Mouse (Mus musculus) induced T-regulatory cell, adult 2 months (primary cell): ENCODE results near the gene Mlec.

ENCODE experiments used
- DNase-seq: peaks from one replicate; pipeline ENCODE4 v3.0.0-alpha.2; 2012; ENCODE audit warnings: low read depth

The Mlec gene

DNA sequence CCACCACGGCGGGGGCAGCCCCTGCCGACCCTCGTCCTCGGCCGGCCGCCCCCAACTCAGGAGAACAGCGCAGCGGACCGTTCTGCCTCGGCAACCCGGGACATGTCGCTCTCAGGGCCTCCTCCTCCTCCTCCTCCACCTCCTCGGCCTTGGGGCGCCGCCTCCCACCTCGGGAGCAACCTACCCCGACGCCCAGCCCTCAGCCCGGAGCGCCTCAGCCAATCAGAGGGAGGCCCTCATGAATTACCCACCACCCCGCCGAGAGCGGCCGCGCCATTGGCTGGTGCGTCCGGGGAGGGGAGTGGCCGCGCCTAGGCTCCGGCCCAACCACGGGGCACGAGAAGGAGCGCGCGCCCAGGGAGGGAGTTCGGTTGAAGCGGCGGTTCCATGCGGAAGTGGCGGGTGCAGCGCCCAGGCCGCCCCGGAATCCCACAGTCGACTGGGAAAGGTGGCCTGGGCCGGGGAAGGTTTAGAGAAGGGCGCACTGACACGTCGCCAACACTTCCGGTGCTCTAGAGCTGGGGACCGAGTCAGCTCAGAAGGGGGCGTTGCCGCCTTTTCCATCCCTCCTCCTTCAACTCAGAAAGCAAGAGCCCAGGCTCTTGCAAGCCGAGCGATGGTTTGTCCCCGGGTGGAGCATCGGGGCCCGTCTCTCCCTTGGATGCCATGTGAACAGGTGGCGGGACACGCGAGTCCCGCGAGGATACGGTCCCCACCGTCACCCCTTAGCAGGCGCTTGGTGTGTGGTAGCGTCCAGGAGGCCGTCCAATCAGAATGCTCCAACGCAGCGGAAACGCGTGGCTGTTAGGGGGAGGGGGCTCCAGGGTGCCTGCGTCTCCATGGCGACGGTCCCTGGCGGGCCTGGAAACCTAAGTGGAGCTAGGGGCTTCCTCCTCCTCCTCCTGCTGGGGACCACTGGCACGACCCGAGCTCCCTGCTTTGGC, at the start of gene Mlec:
Gene Mlec (minus strand): TSS at position 140 of the 944 bp plus-strand sequence.
- peak; percentile 99 for DNase-seq

DNA sequence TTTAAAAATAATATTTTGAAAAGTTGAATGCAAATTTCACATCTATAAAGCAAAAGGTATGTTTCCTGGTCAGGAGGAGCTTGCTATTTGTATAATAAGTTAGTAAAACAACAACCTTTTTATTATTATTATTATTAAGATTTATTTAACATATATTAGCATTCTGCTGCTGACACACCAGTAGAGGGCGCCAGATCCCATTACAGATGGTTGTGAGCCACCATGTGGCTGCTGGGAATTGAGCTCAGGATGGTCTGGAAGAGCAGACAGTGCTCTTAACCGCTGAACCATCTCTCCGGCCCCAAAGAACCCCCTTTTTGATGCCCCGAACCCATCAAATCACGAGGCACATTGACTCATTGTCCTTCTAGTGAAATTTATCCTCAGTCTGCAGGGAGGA, 49.3 kb upstream of the Mlec start:
- DNase-seq = no peak

DNA sequence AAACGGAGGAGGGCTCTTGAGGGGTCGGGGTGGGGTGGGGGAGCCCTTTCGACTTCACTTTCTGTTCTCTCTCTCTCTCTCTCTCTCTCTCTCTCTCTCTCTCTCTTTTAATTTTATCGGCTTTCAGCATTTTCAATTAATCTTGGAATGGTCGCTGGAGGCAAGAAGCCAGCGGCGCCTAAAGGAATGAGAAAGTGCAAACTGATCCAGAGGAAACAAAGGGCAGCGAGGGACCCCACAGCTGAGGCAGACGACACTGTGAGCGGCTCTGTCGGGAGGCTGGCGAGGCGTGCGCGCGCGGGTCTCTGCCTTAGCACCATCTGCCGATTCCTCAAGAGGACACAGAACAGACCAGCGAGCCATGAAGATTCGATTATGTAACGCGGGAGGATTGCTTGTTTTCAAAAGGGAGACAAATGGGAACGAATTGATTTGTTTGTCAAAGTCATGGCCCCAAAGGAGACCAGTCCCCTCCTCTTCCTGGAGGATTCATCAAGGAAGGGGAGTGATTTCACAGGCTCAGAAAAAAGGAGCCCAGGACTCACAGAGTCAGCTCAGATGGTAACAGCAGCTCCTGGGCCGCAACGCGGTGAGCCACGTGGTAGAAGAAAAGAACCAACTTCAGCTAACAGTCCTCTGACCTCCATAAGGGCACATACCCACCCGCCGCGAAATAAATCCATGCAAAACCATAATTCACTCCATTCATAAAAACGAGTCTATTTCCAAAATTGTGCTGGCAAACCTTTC, 46.8 kb upstream of the Mlec start:
- peak; percentile 40 for DNase-seq

DNA sequence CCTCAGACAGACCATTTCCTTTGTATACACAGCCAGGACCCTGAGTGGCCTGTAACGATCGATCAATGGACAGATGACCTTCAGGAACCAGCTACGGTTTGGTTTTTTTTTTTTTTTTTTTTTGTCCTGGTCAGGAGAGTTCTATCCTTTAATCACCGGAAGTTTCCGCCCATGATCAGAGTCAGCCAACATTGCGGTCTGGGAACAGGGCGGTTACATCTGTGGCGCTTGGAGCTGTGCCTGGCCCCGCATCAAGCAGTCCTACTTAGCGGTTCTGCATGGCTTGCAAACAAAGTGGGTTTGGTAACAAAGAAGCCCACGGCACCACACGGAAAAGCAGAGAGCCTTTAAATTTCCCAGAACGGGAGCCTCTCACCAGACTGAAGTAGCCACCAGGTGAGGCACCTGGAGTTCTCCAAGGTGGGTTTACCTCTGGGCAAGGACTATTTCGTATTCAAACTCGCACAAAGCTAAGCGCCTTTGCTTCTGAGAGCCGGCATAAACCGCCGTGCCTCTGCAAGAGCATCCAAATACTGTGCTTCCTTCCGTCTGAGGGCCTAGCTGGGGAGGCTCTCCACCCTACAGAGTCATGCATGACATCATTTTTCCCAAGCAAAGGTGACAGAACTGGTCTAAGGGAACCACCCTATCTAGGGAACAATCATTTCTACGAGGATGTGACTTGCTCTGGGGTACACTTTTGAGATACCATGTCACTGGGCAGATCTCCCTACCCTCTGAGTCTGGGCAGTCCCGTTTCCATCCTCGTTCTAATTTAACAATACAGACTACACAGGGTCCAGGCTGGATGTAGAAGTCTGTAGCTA, 46.0 kb upstream of the Mlec start:
- DNase-seq = peak; percentile 39

DNA sequence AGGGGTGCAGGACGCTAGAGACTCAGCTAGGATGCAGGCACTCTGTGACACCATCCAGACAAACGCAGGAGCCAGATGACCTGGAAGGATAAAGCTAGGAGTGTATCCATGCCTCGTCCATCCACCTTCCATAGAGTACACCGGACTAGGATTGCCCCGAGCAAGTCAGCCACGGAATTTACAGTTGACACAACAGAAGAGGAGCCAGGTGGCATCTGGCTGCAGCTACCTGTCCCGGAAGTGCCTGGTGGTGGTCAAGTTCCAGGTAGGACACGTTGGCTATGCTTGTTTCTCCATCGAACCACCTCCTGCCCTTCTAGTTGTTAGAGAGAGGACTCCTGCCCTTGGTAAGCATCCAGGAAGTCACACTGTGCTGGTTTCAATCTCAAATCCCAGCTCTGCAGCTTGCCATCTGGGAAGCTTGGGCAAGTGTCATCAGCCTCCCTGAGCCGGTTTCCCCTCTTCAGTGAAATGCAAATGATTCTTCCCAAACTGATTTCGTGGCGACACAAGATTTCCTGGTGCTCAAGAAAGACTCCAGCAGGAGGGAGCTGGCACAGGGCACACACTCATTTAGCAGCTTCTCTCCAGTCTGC, 36.7 kb upstream of the Mlec start:
- DNase-seq = no peak

DNA sequence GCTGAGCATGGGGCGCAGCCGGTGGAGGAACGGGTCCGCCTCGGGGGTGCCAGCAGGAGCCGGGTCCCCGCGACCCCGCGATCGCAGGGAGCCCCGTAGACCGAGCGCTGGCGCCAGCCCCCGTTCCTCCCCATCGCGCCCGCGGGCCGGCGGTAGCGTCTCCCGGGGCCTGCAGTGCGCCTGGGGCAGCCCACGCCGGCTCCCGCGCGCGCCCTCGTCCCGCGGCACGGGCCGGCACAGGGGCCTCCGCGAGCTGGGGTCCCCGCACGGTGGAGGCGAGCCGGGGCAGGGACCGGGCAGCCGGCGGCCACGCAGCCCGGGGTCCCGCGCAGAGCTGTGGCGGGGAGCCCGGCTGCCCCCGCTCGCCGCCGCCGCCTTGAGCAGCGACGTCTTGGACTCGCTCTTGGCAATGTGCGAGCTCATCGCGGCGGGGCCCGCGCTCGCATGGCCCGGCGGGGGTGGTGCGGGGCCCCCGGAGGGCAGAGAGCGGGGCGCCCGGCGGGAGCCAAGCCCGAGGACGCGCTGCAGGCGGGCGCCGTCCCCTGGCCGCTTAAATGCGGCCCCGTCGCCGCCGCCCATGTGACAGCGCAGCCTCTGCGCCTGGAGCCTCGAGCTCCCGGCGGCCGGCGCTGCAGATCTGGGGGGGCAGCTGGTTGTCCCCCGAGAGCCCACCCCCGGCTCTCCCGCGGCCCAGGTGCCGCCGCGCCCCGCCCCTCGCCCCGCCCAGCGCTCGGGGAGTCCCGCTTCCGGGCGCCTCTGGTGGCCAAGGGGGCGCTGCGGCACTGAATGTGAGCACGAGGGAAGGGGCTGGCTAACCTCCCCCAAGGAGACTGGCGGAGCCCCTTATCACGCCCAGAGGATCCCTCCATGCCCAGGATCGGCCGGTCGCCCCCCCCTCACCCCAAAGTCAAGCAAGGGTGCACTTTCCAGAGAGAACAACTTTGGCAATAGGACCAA, 36.0 kb upstream of the Mlec start, which contains the start of gene Cabp1:
Gene Cabp1 (minus strand): TSS at position 713 of the 957 bp plus-strand sequence.
- DNase-seq = peak; percentile 80

DNA sequence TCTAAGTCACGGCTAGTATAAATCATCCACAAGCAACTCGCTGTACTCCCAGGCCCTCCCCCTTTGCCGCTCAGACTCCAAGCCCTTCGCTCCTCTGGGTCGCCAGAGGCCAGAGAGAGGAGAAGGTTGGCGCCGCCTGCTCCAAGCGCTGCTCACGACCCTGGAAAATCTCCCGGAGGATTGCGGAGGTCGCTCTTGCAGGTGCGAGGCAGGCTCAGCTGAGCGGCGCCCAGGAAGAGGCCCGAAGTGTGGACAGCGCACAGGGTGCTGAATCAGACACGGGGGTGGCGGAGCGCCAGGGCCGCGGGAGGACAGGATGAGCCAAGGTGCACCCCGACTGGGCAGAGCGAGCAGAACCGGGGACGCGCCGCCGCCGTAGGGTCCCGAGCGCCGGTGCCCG, 35.2 kb upstream of the Mlec start:
- peak; percentile 70 for DNase-seq

DNA sequence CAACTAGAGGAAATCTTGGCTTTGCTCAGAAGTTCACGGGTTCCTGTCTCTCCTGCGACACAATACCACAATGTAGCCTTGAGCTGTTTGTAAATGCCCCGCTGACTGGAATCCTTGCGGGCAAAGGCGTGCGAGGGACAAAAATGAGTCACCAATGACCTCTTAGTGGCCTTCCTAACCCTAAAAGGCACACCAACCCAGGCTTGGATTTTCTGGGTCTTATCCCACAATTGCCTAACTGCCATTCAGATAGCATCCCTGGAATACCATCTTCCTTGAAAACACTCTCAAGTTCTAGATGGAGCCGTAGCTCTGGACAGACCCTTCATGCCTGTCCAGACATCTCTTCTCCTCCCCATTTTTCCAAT, 34.8 kb upstream of the Mlec start:
- DNase-seq = peak; percentile 17

DNA sequence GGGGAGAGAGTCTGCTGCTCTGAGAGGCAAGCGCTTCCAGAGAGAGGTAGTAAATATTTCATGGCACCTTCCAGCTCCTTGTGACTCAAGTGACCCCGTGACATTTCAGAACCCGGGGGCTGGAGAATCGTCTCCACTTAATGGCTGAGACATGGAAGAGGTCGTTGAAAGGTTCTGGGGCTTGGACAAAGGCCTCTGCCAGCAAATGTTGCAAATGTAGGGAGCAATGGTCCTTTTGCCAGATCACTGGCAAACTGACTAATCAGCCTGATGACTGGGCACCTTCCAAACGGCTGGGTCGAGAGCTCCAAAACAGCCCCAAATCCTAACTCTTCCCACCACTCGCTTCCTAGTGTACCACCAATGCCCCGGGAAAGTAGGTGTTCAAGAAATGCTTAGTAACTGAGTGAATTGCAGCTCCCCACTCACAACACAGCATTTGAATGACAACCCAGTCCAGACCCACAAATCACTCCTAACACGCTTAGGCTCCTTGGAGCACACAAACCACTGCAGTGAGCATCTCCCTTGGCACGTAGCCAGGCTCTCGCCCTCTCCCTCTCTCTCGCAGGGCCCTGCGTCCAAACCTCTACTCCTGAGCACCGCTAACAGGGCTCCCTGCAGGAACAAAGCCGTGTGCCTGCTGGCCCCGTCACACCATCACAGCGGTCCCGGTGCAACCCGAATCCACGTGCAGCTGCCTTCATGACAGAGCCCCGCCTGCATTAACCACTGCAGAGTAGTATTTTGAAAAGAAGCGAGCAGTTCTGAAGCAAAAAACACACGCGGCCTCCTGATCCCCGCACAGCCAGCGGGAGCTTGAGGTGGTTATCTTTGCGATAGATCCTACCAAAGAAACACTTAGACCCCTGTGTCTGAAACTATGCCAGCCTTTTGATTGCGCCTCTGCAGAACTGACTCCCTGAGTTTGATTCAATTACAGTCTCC, 34.2 kb upstream of the Mlec start:
- DNase-seq = peak; percentile 20

DNA sequence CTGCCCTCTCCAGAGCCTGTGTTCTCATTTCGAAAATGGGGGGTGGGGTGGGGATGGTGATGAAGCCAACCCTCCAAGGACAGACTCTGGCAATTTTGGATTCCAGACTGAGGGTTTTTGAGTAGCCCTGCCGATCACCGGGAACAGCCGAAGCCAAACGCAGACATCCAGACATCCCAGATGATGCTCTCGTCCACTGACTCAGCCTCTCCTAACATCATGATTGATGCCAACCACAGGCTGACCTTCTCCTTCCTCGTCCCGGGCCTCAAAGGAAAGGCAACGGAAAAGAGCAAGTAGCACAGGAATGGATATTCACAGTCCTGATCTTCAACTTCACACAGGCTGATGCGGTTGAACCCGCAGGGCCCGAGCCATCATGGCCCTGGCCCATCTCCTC, 32.1 kb upstream of the Mlec start:
- no peak for DNase-seq

DNA sequence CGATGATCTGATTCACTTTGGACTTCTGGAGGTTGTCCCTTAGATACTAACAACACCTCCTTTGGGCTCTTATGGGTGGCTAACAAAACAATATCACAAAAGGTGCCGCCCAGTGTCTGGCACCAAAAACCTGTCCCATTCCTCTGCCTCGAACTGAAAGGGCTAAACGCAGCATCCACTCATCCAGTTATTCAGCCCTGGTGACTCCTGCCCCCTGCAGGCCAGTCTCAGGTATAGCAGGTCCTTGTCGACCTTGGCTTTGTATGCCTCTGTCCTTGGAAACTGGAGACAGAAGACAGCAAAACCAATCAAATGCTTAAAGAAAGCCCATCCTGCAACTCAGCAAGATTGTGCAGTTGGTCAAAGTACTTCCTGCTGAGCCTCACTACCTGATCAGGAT, 30.8 kb upstream of the Mlec start:
- peak; percentile 76 for DNase-seq

DNA sequence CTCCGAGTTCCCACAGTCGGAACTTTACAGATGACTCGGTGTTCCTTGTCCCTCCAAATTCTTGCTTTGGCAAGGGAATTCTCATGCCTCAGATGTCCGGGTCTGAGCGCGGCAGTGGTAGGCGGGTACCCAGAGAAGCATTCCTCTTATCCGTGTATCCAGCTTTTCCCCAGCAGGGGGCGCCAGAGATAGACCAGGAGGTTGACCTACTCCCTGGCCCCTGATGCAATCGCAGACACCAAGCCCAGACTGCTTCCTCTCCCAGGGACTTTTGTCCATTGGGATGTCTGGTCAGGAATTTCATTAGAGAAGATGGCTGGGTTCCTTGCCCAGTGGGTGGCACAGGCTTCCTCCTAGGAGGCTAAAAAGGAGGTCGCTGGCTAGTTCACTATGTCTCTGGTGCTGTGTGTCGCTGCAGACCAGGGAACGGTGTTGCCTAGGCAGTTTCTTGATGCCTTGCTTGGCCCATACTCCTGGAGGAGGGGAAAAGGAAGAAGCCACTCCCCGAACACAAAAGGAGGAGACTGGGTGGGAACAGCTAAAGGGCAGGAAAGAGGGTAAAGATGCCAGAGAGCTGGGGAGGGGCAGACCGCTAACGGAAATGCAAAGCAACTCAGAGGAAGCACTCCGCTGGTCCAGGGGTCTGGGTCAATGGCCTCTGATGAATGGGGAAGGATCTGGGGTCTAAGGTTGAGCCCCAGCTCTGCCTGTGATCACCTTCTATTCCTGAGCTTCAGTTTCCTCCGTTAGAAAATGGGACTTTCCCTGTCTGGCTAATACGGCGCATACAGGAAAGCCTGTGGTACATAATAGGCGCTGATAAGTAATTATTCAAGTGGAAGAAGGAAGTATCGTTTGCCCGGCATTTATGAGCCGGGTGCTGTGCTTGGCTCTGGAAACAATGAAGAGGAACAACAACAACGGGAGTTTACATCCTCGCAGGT, 29.5 kb upstream of the Mlec start:
- DNase-seq = peak; percentile 93

DNA sequence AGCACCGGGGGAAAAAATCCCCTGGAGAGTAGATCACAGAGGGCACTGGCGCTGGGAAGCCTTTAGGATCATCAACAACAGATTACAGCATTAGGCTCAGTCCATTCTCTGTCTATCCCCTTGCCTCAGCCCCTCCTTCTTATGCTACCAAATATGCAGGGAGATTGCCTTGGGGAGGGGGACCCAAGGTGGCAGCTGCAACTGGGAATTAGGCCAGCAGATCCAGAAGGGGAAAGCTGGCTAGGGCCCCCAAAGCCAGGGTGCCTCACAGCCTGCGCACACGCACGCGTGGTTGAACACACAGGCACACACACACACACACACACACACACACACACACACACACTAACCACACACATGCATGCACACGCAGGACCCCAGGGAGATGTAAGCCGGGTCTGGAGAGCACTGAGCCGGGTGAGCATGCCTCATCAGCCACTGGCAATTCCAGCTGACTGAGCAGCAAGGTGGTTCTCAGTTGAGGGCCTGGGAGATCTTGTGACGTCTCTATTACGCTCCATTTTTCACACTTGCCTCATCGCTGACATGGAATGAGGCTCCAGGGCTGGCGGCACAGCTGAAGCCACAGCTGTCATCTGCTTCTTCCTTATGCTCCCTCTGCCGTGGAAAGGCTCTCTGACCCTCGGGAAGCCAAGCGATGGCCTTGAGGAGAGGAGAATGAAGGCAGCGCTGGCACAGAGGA, 28.5 kb upstream of the Mlec start:
- peak; percentile 39 for DNase-seq

DNA sequence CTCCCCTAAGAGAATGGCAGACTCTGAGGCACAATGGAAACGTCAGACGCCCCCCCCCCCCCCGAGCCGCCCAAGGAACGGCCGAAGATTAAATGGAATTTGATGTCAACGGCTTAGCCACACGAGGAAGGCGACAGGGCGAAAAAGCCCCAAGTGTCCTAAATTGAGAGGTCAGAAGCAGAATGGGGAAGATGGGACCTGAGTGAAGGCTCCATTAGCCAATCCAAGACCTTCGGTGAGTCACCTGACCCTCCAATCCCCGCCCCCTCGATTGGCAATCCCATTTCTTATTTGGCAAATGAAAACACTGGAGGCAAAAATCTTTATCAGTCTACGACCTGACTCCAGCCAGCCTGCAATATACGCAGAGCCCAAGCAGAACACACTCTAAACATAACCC, 26.7 kb upstream of the Mlec start:
- no peak for DNase-seq

DNA sequence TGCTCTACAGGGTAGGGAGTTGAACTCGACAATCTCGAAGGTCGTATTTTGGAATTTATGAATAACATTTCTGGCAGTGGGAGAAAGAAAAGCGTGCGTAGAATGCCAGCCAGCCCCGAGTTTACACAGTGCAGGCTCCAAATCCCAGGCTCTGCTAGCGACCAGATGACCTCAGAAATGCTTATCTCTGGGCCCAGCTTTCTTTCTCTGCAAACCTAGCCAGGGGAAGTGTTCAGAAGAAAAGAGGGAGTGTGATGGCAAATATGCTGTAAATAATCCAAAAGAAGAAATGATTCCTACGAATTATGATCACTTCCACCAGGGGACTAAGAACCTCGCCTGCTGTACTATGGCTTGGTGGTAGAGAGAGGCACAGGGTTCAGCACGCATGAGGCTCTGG, 25.5 kb upstream of the Mlec start:
- no peak for DNase-seq

DNA sequence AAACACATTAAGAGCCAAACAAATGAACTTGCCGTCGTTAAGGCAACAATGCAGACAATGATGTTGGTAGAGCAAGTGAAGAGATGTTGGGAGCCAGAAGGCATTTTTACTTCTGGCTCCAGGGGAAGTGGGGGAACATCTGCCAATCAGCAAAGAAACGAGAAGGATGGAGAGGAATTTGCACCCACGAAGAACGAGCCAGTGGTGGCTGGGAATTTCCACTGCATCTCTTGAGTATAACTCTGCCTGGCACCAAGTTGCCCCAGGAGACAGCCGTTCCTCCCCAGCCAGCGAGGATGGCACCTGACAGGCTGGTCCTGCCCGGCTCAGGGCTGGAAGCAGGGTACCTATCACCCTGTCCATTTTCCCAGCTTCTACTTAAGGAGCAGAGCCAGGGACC, 24.9 kb upstream of the Mlec start:
- DNase-seq = no peak

DNA sequence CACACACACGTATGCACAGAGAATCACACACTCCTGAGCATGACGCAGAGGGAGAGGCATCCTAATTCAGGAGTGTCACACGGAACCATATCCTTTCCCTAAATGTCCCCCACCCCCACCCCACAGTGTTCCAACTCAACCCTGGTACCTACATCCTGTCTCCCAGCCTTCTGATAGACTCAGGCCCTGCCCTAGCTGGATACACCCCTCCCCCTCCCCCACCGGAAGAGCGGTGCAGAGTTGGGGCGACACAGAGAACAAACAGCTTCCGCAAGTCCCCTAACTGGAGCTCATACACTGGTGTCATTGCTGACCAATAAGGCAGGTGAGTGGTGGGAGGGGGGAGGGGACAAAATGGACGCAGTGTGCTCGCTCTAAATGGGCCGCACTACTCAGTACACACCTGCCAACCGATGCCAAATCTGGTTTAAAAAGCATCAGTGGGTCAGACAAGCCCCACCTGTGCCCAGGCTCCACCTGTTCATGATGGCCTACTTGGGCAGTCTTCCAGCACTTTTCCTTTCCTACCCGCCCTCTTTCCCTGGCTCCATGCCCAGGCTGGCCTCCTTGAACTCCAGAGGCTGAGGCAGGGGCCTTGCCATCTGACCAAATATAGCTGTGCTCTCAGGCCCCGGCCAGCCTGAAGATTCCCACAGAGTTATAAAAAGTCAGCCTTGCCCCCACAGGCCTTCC, 23.4 kb upstream of the Mlec start:
- peak; percentile 53 for DNase-seq
